Mouse (Mus musculus) heart, adult 2 months (tissue): ENCODE data around the gene Commd7. TPM values are rescaled to one million over a fixed set of nuclear protein-coding genes. Genes with fewer than 3 reads are reported as not detected.
A peak's percentile ranks its signal among the peaks of the same experiment; 100 is the strongest.

Experiments
- DNase-seq, 2 experiments: peaks; one replicate each; pipeline ENCODE4 v3.0.0; 2021
- H3K27ac ChIP-seq: fragments of 200-600 bp; 2 replicates; pipeline ENCODE4 v1.8.1; 2022
- H3K27me3 ChIP-seq: fragments of 200-500 bp; 2 replicates; pipeline ENCODE4 v1.6.1; 2012; ENCODE audit warnings: mild to moderate bottlenecking, low read length, inconsistent platforms, mixed read lengths; ENCODE audit not compliant: control insufficient read depth, insufficient read depth
- H3K36me3 ChIP-seq: fragments of 200-500 bp; 2 replicates; pipeline ENCODE4 v1.6.1; 2012; ENCODE audit warnings: low read length, inconsistent platforms; ENCODE audit not compliant: control insufficient read depth, insufficient read depth
- H3K4me1 ChIP-seq: fragments of 200-500 bp; 2 replicates; pipeline ENCODE4 v1.6.1; 2011; ENCODE audit warnings: low read length; ENCODE audit not compliant: control insufficient read depth, insufficient read depth
- H3K4me3 ChIP-seq: fragments of 200-600 bp; 2 replicates; pipeline ENCODE4 v1.8.1; 2022
- H3K79me2 ChIP-seq: fragments of 200-500 bp; replicated peaks from 2 replicates; pipeline ENCODE4 v1.6.1; 2012; ENCODE audit warnings: mild to moderate bottlenecking, inconsistent platforms, low read length, moderate library complexity, mixed read lengths; ENCODE audit not compliant: control insufficient read depth, insufficient read depth
- H3K9ac ChIP-seq: fragments of 200-500 bp; 2 replicates; pipeline ENCODE4 v1.6.1; 2012; ENCODE audit warnings: low read depth, mild to moderate bottlenecking, control low read depth, inconsistent platforms, low read length, mixed read lengths
- CTCF ChIP-seq: fragments of 200-600 bp; IDR thresholded peaks from 2 replicates; pipeline ENCODE4 v1.8.1; 2022; ENCODE audit warnings: antibody characterized with exemption, mild to moderate bottlenecking, moderate library complexity
- EP300 ChIP-seq: fragments of 200-500 bp; IDR thresholded peaks from 2 replicates; pipeline ENCODE4 v1.6.1; 2011; ENCODE audit warnings: low read depth, low read length, control low read depth; ENCODE audit not compliant: insufficient read depth
- POLR2A ChIP-seq: fragments of 200-500 bp; IDR thresholded peaks from 2 replicates; pipeline ENCODE4 v1.6.1; 2011; ENCODE audit warnings: mild to moderate bottlenecking, low read depth, low read length, control low read depth; ENCODE audit not compliant: insufficient read depth
- WGBS: fragments of 180-500 bp; shearing (Covaris S2); methylation state at CpG from one replicate; pipeline ENCODE4 v1.1.7; 2018; 5-methylcytosine and 5-hydroxymethylcytosine counted together
- intact Hi-C: fragments of 180-260 bp; cut with DNase I; formaldehyde crosslinking; loops from one replicate; pipeline ENCODE4 v1.15.1; 2025
- polyA plus RNA-seq: library from polyadenylated mRNA; depleted of rRNA; stranded (reverse); fragments of >200 nt; gene quantifications from 2 replicates; pipeline ENCODE4 v1.2.3, GENCODE M21; 2012
- total RNA-seq, 2 experiments: library from RNA; stranded (reverse); gene quantifications; 2 replicates each; pipeline ENCODE4 v1.2.3; 2021

Gene Commd7
- total and polyA plus RNA-seq, 3 experiments = 11.2 to 13.2 (median 12.3) TPM

DNA sequence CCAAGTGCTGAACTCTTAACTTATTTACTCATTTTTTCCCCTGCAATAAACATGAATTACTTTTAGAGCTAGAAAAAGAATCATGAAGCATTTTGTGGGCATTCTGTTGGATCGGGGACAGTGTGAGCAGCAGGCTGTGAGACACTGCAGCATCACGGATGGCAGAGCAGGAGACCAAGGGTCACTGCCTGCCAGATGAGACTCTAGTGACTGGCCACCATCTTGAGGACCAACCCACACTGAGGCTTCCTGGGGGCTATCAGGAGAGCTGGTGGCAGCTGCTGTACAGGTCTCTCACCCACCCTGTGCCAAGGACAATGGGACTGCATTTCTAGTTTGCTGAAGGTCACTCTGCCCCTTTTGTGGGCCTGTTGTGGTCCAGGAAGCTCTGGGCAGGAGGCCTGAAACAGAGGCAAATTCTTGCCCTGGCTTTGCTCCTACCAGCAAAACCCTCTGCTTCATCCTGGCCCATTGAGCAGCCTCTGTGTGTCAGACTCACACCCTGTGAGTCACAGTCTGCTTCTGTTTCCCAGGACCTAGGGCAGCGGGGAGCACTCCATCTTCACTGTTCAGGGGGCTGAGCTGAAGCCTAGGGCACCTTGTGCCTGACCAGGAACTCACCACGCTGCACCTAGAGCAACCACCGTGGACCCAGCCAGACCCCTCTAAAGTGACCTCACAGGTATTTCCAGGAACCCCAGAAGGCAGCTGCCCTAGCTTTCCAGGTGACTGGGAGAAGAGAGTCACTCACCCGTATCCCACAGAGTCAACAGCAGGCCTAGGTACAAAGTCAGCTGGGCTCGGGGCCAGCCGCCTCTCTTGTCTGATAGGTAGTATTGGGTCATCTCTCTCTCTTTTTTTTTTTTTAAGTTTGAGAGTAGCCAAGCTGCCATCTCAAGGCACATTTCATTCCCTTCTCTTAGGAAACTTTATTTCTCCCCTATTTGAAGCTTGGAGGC lies 40.2 kb downstream of the Commd7 start:
- intact Hi-C loops = no loop called here
- Histone ChIP-seq H3K4me3 (no peak overlapping the region), H3K27me3 (no peaks in the 10 kb centered on the region), H3K79me2 (no peaks in the 10 kb centered on the region), H3K9ac (no peak overlapping the region), H3K36me3 (no peaks in the 10 kb centered on the region), H3K27ac (no peak overlapping the region), H3K4me1 (no peaks in the 10 kb centered on the region)
- TF ChIP-seq EP300 = no peak
- no peak for TF ChIP-seq POLR2A
- TF ChIP-seq CTCF = no peak
- DNase-seq = no peak
- whole genome bisulfite sequencing = 84% methylated on average over 8 of the region's 8 CpGs

DNA sequence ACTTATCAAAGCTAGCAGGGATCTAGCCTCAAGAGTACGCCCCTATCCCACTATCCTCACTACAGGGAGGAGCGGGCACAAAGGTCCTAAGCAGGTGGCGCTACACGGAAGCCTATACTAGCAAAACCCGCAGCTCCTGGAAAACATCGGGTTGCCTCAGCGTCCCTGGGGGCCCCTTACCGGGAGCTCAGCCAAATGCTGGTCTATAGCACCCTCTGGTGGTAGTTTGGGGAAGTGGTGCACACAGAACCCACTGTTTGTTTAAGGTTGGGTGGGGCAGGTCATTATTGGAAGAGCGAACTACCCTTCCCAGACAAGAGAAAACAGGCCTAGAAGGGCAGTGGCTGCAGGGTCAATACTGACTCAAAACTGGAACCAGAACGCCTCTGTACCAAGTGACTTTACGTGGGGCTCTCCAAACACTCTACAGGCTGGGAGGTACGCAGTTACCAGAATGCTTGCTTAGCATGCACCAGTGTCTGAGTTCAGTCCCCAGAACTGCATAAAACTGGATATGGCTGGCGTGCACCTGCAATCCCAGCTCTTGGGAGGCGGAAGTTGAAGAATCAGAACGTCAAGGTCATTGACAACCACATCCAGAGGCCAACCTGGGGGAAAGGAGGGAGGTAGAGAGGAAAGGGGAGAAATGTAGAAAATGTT lies 45.9 kb downstream of the Commd7 start:
- 13% methylated on average over 15 of the region's 15 CpGs for WGBS
- intact Hi-C loops = loop anchor here (1.0 kb wide), 2 partner anchors 108 to 439 kb away; no protein-coding TSS in a partner anchor
- DNase-seq = peak; percentile 80 to 88
- H3K27ac ChIP-seq = no peak overlapping the region
- H3K4me1 ChIP-seq = no peaks in the 10 kb centered on the region; the same call in 1 of the 2 replicates
- no peaks in the 10 kb centered on the region for H3K27me3 ChIP-seq
- H3K36me3 ChIP-seq = no peaks in the 10 kb centered on the region
- no peak overlapping the region for H3K4me3 ChIP-seq
- TF ChIP-seq POLR2A (no peak), EP300 (peak; percentile 83; the same call in 1 of the 2 replicates), CTCF (peak; percentile 92)
- no peak overlapping the region for H3K9ac ChIP-seq
- H3K79me2 ChIP-seq = no peaks in the 10 kb centered on the region

DNA sequence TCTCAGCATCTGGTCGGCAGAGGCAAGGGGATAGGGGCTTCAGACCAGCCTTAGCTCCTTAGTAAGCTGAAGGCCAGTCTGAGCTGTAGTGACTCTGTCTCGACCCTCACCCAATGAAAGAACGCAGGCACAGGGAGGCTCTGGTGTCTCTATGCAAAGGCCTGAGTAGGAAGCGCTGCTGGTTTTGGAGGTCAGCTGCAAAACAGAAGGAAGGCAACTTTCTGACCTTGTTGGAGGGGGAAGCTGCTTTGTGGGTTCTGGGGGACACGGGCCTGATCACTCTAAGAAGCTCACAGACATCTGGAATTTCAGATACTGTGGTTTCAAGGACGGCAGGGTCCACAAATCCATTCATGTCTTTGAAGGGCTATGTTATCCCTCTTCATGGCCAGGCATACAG lies 46.6 kb downstream of the Commd7 start:
- no peak overlapping the region for H3K4me3 ChIP-seq
- TF ChIP-seq EP300 = no peak
- TF ChIP-seq CTCF = no peak
- no peak for TF ChIP-seq POLR2A

DNA sequence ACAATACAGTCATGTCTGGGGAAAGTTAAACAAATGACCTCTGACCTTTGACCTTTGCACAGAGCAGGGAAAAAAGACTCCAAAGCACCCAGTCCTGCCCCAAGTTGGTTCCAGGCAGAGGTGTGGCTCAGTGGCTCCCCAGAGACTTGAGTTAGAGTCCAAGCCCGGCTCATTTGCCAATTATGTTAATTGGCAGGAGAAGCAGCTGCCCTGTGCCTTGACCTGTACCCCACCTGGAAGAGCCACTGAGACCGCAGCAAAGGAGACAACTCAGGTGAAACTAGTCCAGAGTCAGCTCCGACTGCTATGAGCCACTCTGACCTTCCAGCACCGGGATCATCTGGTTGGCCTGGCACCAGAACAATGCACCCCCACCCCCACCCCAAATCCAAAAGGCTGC lies 48.2 kb downstream of the Commd7 start:
- 90% methylated on average over 4 of the region's 4 CpGs for WGBS
- TF ChIP-seq EP300 (no peak), POLR2A (no peak), CTCF (no peak)
- intact Hi-C loops = no loop called here

More for the DNA sequence above, 46.6 kb downstream of the Commd7 start:
- WGBS = 79% methylated on average over 6 of the region's 6 CpGs
- no peak for DNase-seq
- H3K36me3 ChIP-seq = no peaks in the 10 kb centered on the region
- H3K4me1 ChIP-seq = no peaks in the 10 kb centered on the region; the same call in 1 of the 2 replicates
- no peaks in the 10 kb centered on the region for H3K79me2 ChIP-seq
- no peak overlapping the region for H3K27ac ChIP-seq
- intact Hi-C loops = loop anchor here (1.0 kb wide), 2 partner anchors 108 to 439 kb away; no protein-coding TSS in a partner anchor
- H3K9ac ChIP-seq = no peak overlapping the region
- no peaks in the 10 kb centered on the region for H3K27me3 ChIP-seq

DNA sequence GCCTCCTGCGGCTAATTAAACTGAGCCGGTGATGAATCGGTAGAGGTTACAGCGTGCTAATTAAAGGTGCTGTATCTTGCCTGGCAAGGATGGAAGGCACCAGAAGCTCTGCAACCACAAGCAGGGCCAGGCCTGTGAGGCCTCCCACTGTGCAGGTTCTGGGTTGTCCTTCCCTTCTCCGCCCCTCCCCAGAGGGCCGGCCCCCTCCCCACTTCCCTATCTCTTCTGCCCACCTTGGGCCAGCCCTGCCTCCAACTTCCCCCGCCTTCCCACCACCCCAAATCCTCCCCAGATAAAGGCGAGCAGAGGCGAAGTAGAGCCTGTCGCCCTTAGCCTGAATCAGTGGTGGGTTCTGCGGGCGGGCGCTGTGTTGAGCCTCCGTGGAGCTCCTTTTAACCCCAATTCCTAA lies 48.9 kb downstream of the Commd7 start:
- no peak overlapping the region for H3K4me3 ChIP-seq
- no peak overlapping the region for H3K9ac ChIP-seq
- H3K4me1 ChIP-seq = no peaks in the 10 kb centered on the region; the same call in 1 of the 2 replicates
- H3K27ac ChIP-seq = no peak overlapping the region
- no peak for DNase-seq
- WGBS = 75% methylated on average over 14 of the region's 14 CpGs
- H3K27me3 ChIP-seq = no peaks in the 10 kb centered on the region
- H3K79me2 ChIP-seq = no peaks in the 10 kb centered on the region
- H3K36me3 ChIP-seq = no peaks in the 10 kb centered on the region
- TF ChIP-seq POLR2A = no peak
- no peak for TF ChIP-seq CTCF
- no peak for TF ChIP-seq EP300
- intact Hi-C loops = no loop called here

More for the DNA sequence above, 48.2 kb downstream of the Commd7 start:
- no peaks in the 10 kb centered on the region; the same call in 1 of the 2 replicates for H3K4me1 ChIP-seq
- no peak overlapping the region for H3K9ac ChIP-seq
- DNase-seq = no peak
- H3K27ac ChIP-seq = no peak overlapping the region
- no peaks in the 10 kb centered on the region for H3K79me2 ChIP-seq
- no peaks in the 10 kb centered on the region for H3K27me3 ChIP-seq
- no peaks in the 10 kb centered on the region for H3K36me3 ChIP-seq
- H3K4me3 ChIP-seq = no peak overlapping the region
